Mouse (Mus musculus): ENCODE measurements around the gene Pafah1b2. TPM values are rescaled to one million over a fixed set of nuclear protein-coding genes. Genes with fewer than 3 reads are reported as not detected.

Gene Pafah1b2
- polyA plus RNA-seq, 1 experiment from 2014 or later, result 137 TPM

- Histone ChIP-seq H3K4me3 (ENCODE audit: low read length) (no peak overlapping the region), H3K27ac (ENCODE audit: low read length) (no peak overlapping the region), H3K9ac (ENCODE audit: low read depth, low read length) (no peak overlapping the region), H3K9me3 (ENCODE audit: control insufficient read depth, low read length) (no peaks in the 10 kb centered on the region), H3K36me3 (ENCODE audit: control insufficient read depth, insufficient read depth, low read length) (no peaks in the 10 kb centered on the region), H3K27me3 (replicated peaks; ENCODE audit: control insufficient read depth, insufficient read depth, low read length) (no peaks in the 10 kb centered on the region), H3K4me2 (ENCODE audit: low read depth, low read length) (no peak overlapping the region), H3K4me1 (ENCODE audit: control insufficient read depth, insufficient read depth, low read length) (no peaks in the 10 kb centered on the region)
- WGBS, result 8% methylated on average over 7 of the region's 7 CpGs
- peak; percentile 44; the same call in 1 of the 2 replicates for ATAC-seq
Observed at GRCm38 (mm10) chr9:46003729-46004128, 8.8 kb downstream of the Pafah1b2 start.

- H3K4me3 ChIP-seq (ENCODE audit: low read length), result no peak overlapping the region
- no peak overlapping the region for H3K4me2 ChIP-seq (ENCODE audit: low read depth, low read length)
- no peak overlapping the region for H3K27ac ChIP-seq (ENCODE audit: low read length)
- WGBS, result 72% methylated on average over 4 of the region's 4 CpGs
- no peaks in the 10 kb centered on the region for H3K36me3 ChIP-seq (ENCODE audit: control insufficient read depth, insufficient read depth, low read length)
- no peak overlapping the region for H3K9ac ChIP-seq (ENCODE audit: low read depth, low read length)
- no peak for ATAC-seq
- no peaks in the 10 kb centered on the region for H3K27me3 ChIP-seq (replicated peaks; ENCODE audit: control insufficient read depth, insufficient read depth, low read length)
- no peaks in the 10 kb centered on the region for H3K4me1 ChIP-seq (ENCODE audit: control insufficient read depth, insufficient read depth, low read length)
- no peaks in the 10 kb centered on the region for H3K9me3 ChIP-seq (ENCODE audit: control insufficient read depth, low read length)
Observed at GRCm38 (mm10) chr9:45999009-45999408, 13.5 kb downstream of the Pafah1b2 start.

- WGBS, result under 1% methylated on average over 4 of the region's 4 CpGs
- peak overlapping the region; percentile 78 for H3K4me2 ChIP-seq (ENCODE audit: low read depth, low read length)
- peak; percentile 69 for ATAC-seq
- peaks cover 14% of the 10 kb centered on the region for H3K4me1 ChIP-seq (ENCODE audit: control insufficient read depth, insufficient read depth, low read length)
- peak overlapping the region; percentile 94 for H3K27ac ChIP-seq (ENCODE audit: low read length)
- H3K9me3 ChIP-seq (ENCODE audit: control insufficient read depth, low read length), result no peaks in the 10 kb centered on the region
- no peaks in the 10 kb centered on the region for H3K27me3 ChIP-seq (replicated peaks; ENCODE audit: control insufficient read depth, insufficient read depth, low read length)
- H3K36me3 ChIP-seq (ENCODE audit: control insufficient read depth, insufficient read depth, low read length), result no peaks in the 10 kb centered on the region
- H3K9ac ChIP-seq (ENCODE audit: low read depth, low read length), result peak overlapping the region; percentile 95
- H3K4me3 ChIP-seq (ENCODE audit: low read length), result peak overlapping the region; percentile 93
Observed at GRCm38 (mm10) chr9:45985229-45985567, 27.3 kb downstream of the Pafah1b2 start.

DNA sequence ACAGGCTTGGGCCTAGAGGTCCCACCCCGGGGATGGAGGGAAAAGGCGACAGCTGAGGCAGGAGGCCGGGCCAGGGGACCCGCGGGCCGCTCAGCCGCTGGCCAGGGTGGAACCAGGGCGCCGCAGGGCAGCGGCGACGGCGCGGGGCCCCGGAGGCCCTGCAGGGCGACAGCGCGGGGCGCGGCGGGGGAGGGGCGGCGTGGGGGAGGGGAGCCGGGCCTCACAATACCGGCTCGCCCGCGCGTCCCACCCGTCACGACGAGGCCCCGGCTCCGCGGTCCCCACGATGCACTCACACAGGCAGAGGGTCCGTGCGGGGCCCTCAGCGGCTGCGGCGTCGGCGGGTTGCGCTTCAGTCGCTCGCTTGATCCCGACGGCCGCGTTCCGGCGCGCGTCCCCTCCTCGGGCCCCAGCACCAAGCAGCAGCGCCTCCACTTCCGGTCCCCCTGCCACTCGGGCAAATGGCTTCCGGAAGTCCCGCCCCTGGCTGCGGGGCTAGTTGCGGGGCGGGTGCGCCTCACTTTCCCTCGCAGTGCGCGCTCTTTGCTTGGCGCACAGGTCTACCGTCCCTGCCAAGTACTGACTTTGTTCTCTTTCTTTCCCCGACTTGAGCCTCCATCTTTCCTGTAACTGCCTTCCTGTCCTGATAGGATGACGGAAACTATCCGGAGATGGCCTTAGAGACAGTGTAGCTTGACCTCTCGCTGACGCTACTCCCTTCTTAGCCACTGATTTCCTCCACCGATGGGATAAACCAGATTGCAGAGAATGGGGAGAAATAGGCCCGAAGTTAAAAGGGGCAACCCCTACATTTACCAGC, 27.9 kb downstream of the Pafah1b2 start:
- peaks cover 14% of the 10 kb centered on the region for H3K4me1 ChIP-seq (ENCODE audit: control insufficient read depth, insufficient read depth, low read length)
- H3K4me3 ChIP-seq (ENCODE audit: low read length), result peak overlapping the region; percentile 93
- peak; percentile 96 for ATAC-seq
- H3K36me3 ChIP-seq (ENCODE audit: control insufficient read depth, insufficient read depth, low read length), result no peaks in the 10 kb centered on the region
- no peaks in the 10 kb centered on the region for H3K27me3 ChIP-seq (replicated peaks; ENCODE audit: control insufficient read depth, insufficient read depth, low read length)
- H3K27ac ChIP-seq (ENCODE audit: low read length), result peak overlapping the region; percentile 94
- H3K9me3 ChIP-seq (ENCODE audit: control insufficient read depth, low read length), result no peaks in the 10 kb centered on the region
- H3K4me2 ChIP-seq (ENCODE audit: low read depth, low read length), result peak overlapping the region; percentile 79
- H3K9ac ChIP-seq (ENCODE audit: low read depth, low read length), result peak overlapping the region; percentile 95
- under 1% methylated on average over 64 of the region's 76 CpGs for WGBS

DNA sequence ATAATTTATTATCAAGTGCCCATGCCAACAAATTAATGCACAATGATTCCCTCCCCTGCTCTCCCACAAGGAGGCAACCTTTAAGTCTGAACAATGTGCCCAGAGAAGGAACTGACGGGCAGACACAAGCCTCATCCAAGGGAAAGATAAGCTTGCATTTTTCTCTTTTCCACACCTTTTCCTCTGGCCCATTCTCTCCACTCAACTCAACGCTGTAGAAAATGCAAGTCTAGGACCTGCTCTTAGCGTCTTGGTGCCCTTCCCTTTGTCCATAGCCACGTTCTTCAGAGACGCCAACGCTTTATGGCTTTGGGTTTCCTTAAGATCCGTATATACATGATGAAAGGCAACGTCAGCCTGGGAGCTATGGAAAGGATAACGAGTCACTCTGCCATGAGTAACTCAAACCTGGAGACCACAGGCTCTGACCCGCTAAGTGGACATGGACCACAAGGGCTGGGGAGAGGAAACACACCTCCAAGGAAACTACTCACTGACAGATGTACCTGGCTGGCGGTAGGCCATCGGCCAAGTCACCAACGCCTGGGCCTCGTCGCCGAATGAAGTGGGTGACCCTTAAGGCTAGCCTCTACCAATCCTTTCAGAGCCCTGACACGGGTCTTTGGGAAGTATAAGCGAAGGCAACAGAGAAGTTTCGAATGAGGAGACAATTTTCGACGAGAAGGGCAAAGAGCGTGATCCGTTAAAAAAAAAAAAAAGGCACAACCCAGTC, 28.6 kb downstream of the Pafah1b2 start:
- peak overlapping the region; percentile 79 for H3K4me2 ChIP-seq (ENCODE audit: low read depth, low read length)
- H3K36me3 ChIP-seq (ENCODE audit: control insufficient read depth, insufficient read depth, low read length), result no peaks in the 10 kb centered on the region
- under 1% methylated on average over 23 of the region's 23 CpGs for WGBS
- no peaks in the 10 kb centered on the region for H3K27me3 ChIP-seq (replicated peaks; ENCODE audit: control insufficient read depth, insufficient read depth, low read length)
- ATAC-seq, result peak; percentile 24
- peak overlapping the region; percentile 94 for H3K27ac ChIP-seq (ENCODE audit: low read length)
- peaks cover 14% of the 10 kb centered on the region for H3K4me1 ChIP-seq (ENCODE audit: control insufficient read depth, insufficient read depth, low read length)
- peak overlapping the region; percentile 95 for H3K9ac ChIP-seq (ENCODE audit: low read depth, low read length)
- H3K4me3 ChIP-seq (ENCODE audit: low read length), result peak overlapping the region; percentile 93
- H3K9me3 ChIP-seq (ENCODE audit: control insufficient read depth, low read length), result no peaks in the 10 kb centered on the region

- Histone ChIP-seq H3K9me3 (ENCODE audit: control insufficient read depth, low read length) (no peaks in the 10 kb centered on the region), H3K36me3 (ENCODE audit: control insufficient read depth, insufficient read depth, low read length) (no peaks in the 10 kb centered on the region), H3K4me2 (ENCODE audit: low read depth, low read length) (no peak overlapping the region), H3K9ac (ENCODE audit: low read depth, low read length) (no peak overlapping the region), H3K27me3 (replicated peaks; ENCODE audit: control insufficient read depth, insufficient read depth, low read length) (no peaks in the 10 kb centered on the region), H3K4me1 (ENCODE audit: control insufficient read depth, insufficient read depth, low read length) (peaks cover 14% of the 10 kb centered on the region), H3K27ac (ENCODE audit: low read length) (no peak overlapping the region), H3K4me3 (ENCODE audit: low read length) (no peak overlapping the region)
- no peak for ATAC-seq
Observed at GRCm38 (mm10) chr9:45981331-45981730, 31.2 kb downstream of the Pafah1b2 start.

- ATAC-seq, result no peak
Observed at GRCm38 (mm10) chr9:45980611-45981010, 31.9 kb downstream of the Pafah1b2 start.

DNA sequence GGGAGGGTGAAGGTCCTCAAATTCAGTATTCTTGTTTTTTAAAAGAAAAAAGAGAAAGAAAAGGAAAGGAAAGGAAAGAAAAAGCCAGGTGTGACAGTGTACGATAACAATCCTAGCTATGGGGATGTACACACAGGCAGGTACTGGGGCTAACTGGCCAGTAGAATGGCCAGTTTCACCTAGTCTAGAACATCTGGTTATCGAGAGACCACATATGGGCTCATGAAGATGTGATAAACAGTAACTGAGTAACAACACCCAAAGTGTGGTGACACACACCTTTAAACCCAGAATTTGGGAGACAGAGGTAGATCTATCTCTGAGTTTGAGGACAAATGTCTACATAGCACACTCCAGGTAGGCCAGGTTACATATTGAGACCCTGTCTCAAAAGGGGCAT, 32.7 kb downstream of the Pafah1b2 start:
- Histone ChIP-seq H3K9ac (ENCODE audit: low read depth, low read length) (no peak overlapping the region), H3K36me3 (ENCODE audit: control insufficient read depth, insufficient read depth, low read length) (0 out of 2 replicates have a peak, but pooled peaks cover 3% of the 10 kb centered on the region), H3K27me3 (replicated peaks; ENCODE audit: control insufficient read depth, insufficient read depth, low read length) (no peaks in the 10 kb centered on the region), H3K4me3 (ENCODE audit: low read length) (no peak overlapping the region), H3K27ac (ENCODE audit: low read length) (no peak overlapping the region), H3K9me3 (ENCODE audit: control insufficient read depth, low read length) (no peaks in the 10 kb centered on the region), H3K4me2 (ENCODE audit: low read depth, low read length) (no peak overlapping the region), H3K4me1 (ENCODE audit: control insufficient read depth, insufficient read depth, low read length) (peaks cover 12% of the 10 kb centered on the region)
- no peak for ATAC-seq
- 90% methylated on average over 2 of the region's 2 CpGs for WGBS

More at GRCm38 (mm10) chr9:45980611-45981010, 31.9 kb downstream of the Pafah1b2 start:
- Histone ChIP-seq H3K27ac (ENCODE audit: low read length) (no peak overlapping the region), H3K27me3 (replicated peaks; ENCODE audit: control insufficient read depth, insufficient read depth, low read length) (no peaks in the 10 kb centered on the region), H3K36me3 (ENCODE audit: control insufficient read depth, insufficient read depth, low read length) (no peaks in the 10 kb centered on the region), H3K4me2 (ENCODE audit: low read depth, low read length) (no peak overlapping the region), H3K4me1 (ENCODE audit: control insufficient read depth, insufficient read depth, low read length) (peaks cover 14% of the 10 kb centered on the region), H3K9ac (ENCODE audit: low read depth, low read length) (no peak overlapping the region), H3K4me3 (ENCODE audit: low read length) (no peak overlapping the region), H3K9me3 (ENCODE audit: control insufficient read depth, low read length) (no peaks in the 10 kb centered on the region)
- 77% methylated on average over 1 of the region's 1 CpGs for WGBS

DNA sequence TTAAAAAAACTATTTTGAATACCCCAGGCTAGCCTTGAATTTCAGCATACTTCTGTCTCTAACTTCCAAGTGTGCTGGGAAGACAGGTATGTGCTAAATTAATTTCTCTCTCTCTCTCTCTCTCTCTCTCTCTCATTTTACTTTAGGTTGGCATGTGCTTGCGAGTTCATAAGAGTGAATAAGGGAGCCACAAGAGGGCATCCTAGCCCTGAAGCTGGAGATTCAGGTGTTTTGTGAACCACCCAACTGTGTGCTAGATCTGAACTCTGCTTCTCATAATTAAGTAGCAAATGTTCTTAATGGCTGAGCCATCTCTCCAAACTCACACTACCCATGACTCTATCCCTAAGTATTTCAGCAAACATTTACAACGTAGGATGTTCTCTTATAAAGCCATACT, 35.6 kb downstream of the Pafah1b2 start:
- H3K9ac ChIP-seq (ENCODE audit: low read depth, low read length), result no peak overlapping the region
- no peaks in the 10 kb centered on the region for H3K9me3 ChIP-seq (ENCODE audit: control insufficient read depth, low read length)
- H3K27me3 ChIP-seq (replicated peaks; ENCODE audit: control insufficient read depth, insufficient read depth, low read length), result no peaks in the 10 kb centered on the region
- no peak for ATAC-seq
- H3K4me3 ChIP-seq (ENCODE audit: low read length), result no peak overlapping the region
- peaks cover 18% of the 10 kb centered on the region for H3K36me3 ChIP-seq (ENCODE audit: control insufficient read depth, insufficient read depth, low read length)
- H3K4me2 ChIP-seq (ENCODE audit: low read depth, low read length), result no peak overlapping the region
- H3K27ac ChIP-seq (ENCODE audit: low read length), result no peak overlapping the region
- peaks cover 6% of the 10 kb centered on the region; the same call in 1 of the 2 replicates for H3K4me1 ChIP-seq (ENCODE audit: control insufficient read depth, insufficient read depth, low read length)
- 77% methylated on average over 2 of the region's 2 CpGs for WGBS

Data from intestine, embryonic 16.5 days (tissue).